Mouse (Mus musculus): ENCODE data around the gene Cracr2b. TPM values are rescaled to one million over a fixed set of nuclear protein-coding genes. Genes with fewer than 3 reads are reported as not detected.

The Cracr2b gene
- 1 to 10 TPM; 6.1 to 6.3 TPM for total RNA-seq (2021)
- long read RNA-seq, experiment 1, partial matches to known transcripts, result 3 of 7 reads
- long read RNA-seq, experiment 1, other reads (novel, unspliced or antisense), result 4 of 7 reads
- long read RNA-seq, experiment 2, partial matches to known transcripts, result 1 of 4 reads
- long read RNA-seq, experiment 2, other reads (novel, unspliced or antisense), result 3 of 4 reads

GRCm38 (mm10) chr7:141460391-141461113 lies at the start of gene Cracr2b:
Gene Cracr2b (plus strand): TSS chr7:141461094.
- DNase-seq, result peak; percentile 67
- intact Hi-C loops (cut with DNase I), result no loop called here
- peak within 1 kb of the TSS; percentile 81 for H3K4me3 ChIP-seq
- peak within 1 kb of the TSS; percentile 94 for H3K27ac ChIP-seq
- TF ChIP-seq CTCF (IDR thresholded peaks at IDR 0.05), result no peak

- TF ChIP-seq CTCF (IDR thresholded peaks at IDR 0.05), result no peak
- intact Hi-C loops (cut with DNase I), result loop anchor here (5.0 kb wide), 1 partner anchor 46 kb away; the partner anchor contains the start of gene Pnpla2
- DNase-seq, result no peak
Measured at GRCm38 (mm10) chr7:141411667-141412066, 49.2 kb upstream of the Cracr2b start.

GRCm38 (mm10) chr7:141413331-141413730 lies 47.6 kb upstream of the Cracr2b start:
- no peak for TF ChIP-seq CTCF (IDR thresholded peaks at IDR 0.05)
- Histone ChIP-seq H3K27ac (peak overlapping the region; percentile 93), H3K4me3 (peak overlapping the region; percentile 82)
- DNase-seq, result no peak
- intact Hi-C loops (cut with DNase I), result loop anchor here (5.0 kb wide), 1 partner anchor 44 kb away; the partner anchor contains the start of gene Pnpla2

More at GRCm38 (mm10) chr7:141411667-141412066, 49.2 kb upstream of the Cracr2b start:
- H3K27ac ChIP-seq, result no peak overlapping the region
- no peak overlapping the region for H3K4me3 ChIP-seq

GRCm38 (mm10) chr7:141413809-141414584 lies 46.9 kb upstream of the Cracr2b start, which contains the start of gene Gatd1:
Gene Gatd1 (minus strand): TSS chr7:141414136.
- TF ChIP-seq CTCF (IDR thresholded peaks at IDR 0.05), result peak; percentile 30
- peak; percentile 100 for DNase-seq
- Histone ChIP-seq H3K4me3 (peak within 1 kb of the TSS; percentile 82), H3K27ac (peak within 1 kb of the TSS; percentile 93)
- intact Hi-C loops (cut with DNase I), result loop anchor here (5.0 kb wide), 1 partner anchor 43 kb away; the partner anchor contains the start of gene Pnpla2

- intact Hi-C loops (cut with DNase I), result no loop called here
- no peak for TF ChIP-seq CTCF (IDR thresholded peaks at IDR 0.05)
- no peak overlapping the region for H3K4me3 ChIP-seq
- H3K27ac ChIP-seq, result no peak overlapping the region
- DNase-seq, result no peak
Measured at GRCm38 (mm10) chr7:141416144-141416841, 44.6 kb upstream of the Cracr2b start.

GRCm38 (mm10) chr7:141417731-141418681 lies 42.9 kb upstream of the Cracr2b start:
- intact Hi-C loops (cut with DNase I), result no loop called here
- no peak for DNase-seq
- Histone ChIP-seq H3K27ac (no peak overlapping the region), H3K4me3 (no peak overlapping the region)
- no peak; the same call in 1 of the 2 replicates for TF ChIP-seq CTCF (IDR thresholded peaks at IDR 0.05)

GRCm38 (mm10) chr7:141418970-141419369 lies 41.9 kb upstream of the Cracr2b start:
- TF ChIP-seq CTCF (IDR thresholded peaks at IDR 0.05), result no peak
- H3K27ac ChIP-seq, result no peak overlapping the region
- no peak overlapping the region for H3K4me3 ChIP-seq
- no peak for DNase-seq
- intact Hi-C loops (cut with DNase I), result no loop called here

- no peak overlapping the region for H3K27ac ChIP-seq
- DNase-seq, result no peak
- TF ChIP-seq CTCF (IDR thresholded peaks at IDR 0.05), result no peak
- intact Hi-C loops (cut with DNase I), result no loop called here
- no peak overlapping the region for H3K4me3 ChIP-seq
Measured at GRCm38 (mm10) chr7:141420030-141420702, 40.7 kb upstream of the Cracr2b start.

GRCm38 (mm10) chr7:141423811-141424210 lies 37.1 kb upstream of the Cracr2b start:
- DNase-seq, result no peak
- Histone ChIP-seq H3K4me3 (no peak overlapping the region), H3K27ac (no peak overlapping the region; the same call in 1 of the 2 replicates)
- TF ChIP-seq CTCF (IDR thresholded peaks at IDR 0.05), result no peak
- intact Hi-C loops (cut with DNase I), result no loop called here

- TF ChIP-seq CTCF (IDR thresholded peaks at IDR 0.05), result no peak
- Histone ChIP-seq H3K4me3 (no peak overlapping the region), H3K27ac (no peak overlapping the region)
- no peak for DNase-seq
- intact Hi-C loops (cut with DNase I), result no loop called here
Measured at GRCm38 (mm10) chr7:141426948-141427730, 33.8 kb upstream of the Cracr2b start.

Measured in gastrocnemius, adult 2 months (tissue).